Mouse (Mus musculus) midbrain, embryonic 10.5 days (tissue): ENCODE results near the gene Hoxb6. TPM values are rescaled to one million over a fixed set of nuclear protein-coding genes. Genes with fewer than 3 reads are reported as not detected.

Experiments used
- DNase-seq: peaks from one replicate; pipeline ENCODE4 v3.0.0-alpha.2; 2017; ENCODE audit warnings: low spot score
- H3K27ac ChIP-seq: fragments of 300-500 bp; sonication (generic); replicated peaks from 2 replicates; pipeline ENCODE4 v1.5.1; 2016; ENCODE audit warnings: mild to moderate bottlenecking
- H3K27me3 ChIP-seq: fragments of 300-500 bp; sonication (generic); 2 replicates; pipeline ENCODE4 v1.6.1; 2016; ENCODE audit warnings: low read depth, mild to moderate bottlenecking; ENCODE audit not compliant: poor library complexity, severe bottlenecking
- H3K36me3 ChIP-seq: fragments of 300-500 bp; sonication (generic); 2 replicates; pipeline ENCODE4 v1.6.1; 2016; ENCODE audit warnings: mild to moderate bottlenecking, moderate library complexity
- H3K4me1 ChIP-seq: fragments of 300-500 bp; sonication (generic); 2 replicates; pipeline ENCODE4 v1.6.1; 2016
- H3K4me3 ChIP-seq: fragments of 300-500 bp; sonication (generic); 2 replicates; pipeline ENCODE4 v1.5.1; 2016; ENCODE audit warnings: mild to moderate bottlenecking, moderate library complexity
- H3K9me3 ChIP-seq: fragments of 300-500 bp; sonication (generic); replicated peaks from 2 replicates; pipeline ENCODE4 v1.6.1; 2016; ENCODE audit warnings: mild to moderate bottlenecking
- WGBS: fragments of 180-500 bp; shearing (Covaris S2); methylation state at CpG from one replicate; pipeline ENCODE4 v1.1.7; 2016; 5-methylcytosine and 5-hydroxymethylcytosine counted together
- polyA plus RNA-seq: library from polyadenylated mRNA; unstranded; fragments of >200 nt; fragmentation: Nextera tagmentation; extraction: Ambion mirVana; gene quantifications from 2 replicates; pipeline ENCODE4 v1.2.1, GENCODE M21; 2016

Hoxb6 gene
- polyA plus RNA-seq, 1 experiment from 2014 or later = not detected

GRCm38 (mm10) chr11:96284041-96284749 lies 8.1 kb upstream of the Hoxb6 start:
- Histone ChIP-seq H3K4me1 (peaks cover 32% of the 10 kb centered on the region), H3K4me3 (peak overlapping the region; percentile 45), H3K9me3 (no peaks in the 10 kb centered on the region), H3K27ac (no peak overlapping the region), H3K36me3 (no peaks in the 10 kb centered on the region), H3K27me3 (peaks cover 100% of the 10 kb centered on the region)
- WGBS = under 1% methylated on average over 49 of the region's 49 CpGs
- DNase-seq = no peak

GRCm38 (mm10) chr11:96284774-96285734 lies 7.2 kb upstream of the Hoxb6 start:
- Histone ChIP-seq H3K4me3 (peak overlapping the region; percentile 45), H3K4me1 (peaks cover 32% of the 10 kb centered on the region), H3K9me3 (no peaks in the 10 kb centered on the region), H3K27me3 (peaks cover 100% of the 10 kb centered on the region), H3K27ac (no peak overlapping the region), H3K36me3 (no peaks in the 10 kb centered on the region)
- no peak for DNase-seq
- under 1% methylated on average over 36 of the region's 37 CpGs for WGBS

- no peaks in the 10 kb centered on the region for H3K36me3 ChIP-seq
- DNase-seq = no peak
- H3K4me1 ChIP-seq = peaks cover 32% of the 10 kb centered on the region
- 1% methylated on average over 43 of the region's 43 CpGs for WGBS
- peak within 1 kb of the TSS; percentile 30 for H3K4me3 ChIP-seq
- H3K9me3 ChIP-seq = no peaks in the 10 kb centered on the region
- peaks cover 100% of the 10 kb centered on the region for H3K27me3 ChIP-seq
- H3K27ac ChIP-seq = no peak within 1 kb of the TSS
Measured at GRCm38 (mm10) chr11:96285771-96286738, 6.2 kb upstream of the Hoxb6 start, which contains the start of gene Hoxb7. TSS of gene Hoxb7 (plus strand) at chr11:96286623.

GRCm38 (mm10) chr11:96286739-96287385 lies 5.4 kb upstream of the Hoxb6 start:
- DNase-seq = no peak
- no peak overlapping the region for H3K27ac ChIP-seq
- H3K27me3 ChIP-seq = peaks cover 100% of the 10 kb centered on the region
- H3K9me3 ChIP-seq = no peaks in the 10 kb centered on the region
- no peaks in the 10 kb centered on the region for H3K36me3 ChIP-seq
- peak overlapping the region; percentile 30 for H3K4me3 ChIP-seq
- peaks cover 32% of the 10 kb centered on the region for H3K4me1 ChIP-seq
- under 1% methylated on average over 55 of the region's 55 CpGs for WGBS

- Histone ChIP-seq H3K4me1 (peaks cover 32% of the 10 kb centered on the region), H3K4me3 (no peak overlapping the region), H3K36me3 (no peaks in the 10 kb centered on the region), H3K27ac (no peak overlapping the region), H3K9me3 (no peaks in the 10 kb centered on the region), H3K27me3 (peaks cover 100% of the 10 kb centered on the region)
- no peak for DNase-seq
- WGBS = under 1% methylated on average over 9 of the region's 9 CpGs
Measured at GRCm38 (mm10) chr11:96287411-96287810, 4.9 kb upstream of the Hoxb6 start.

- Histone ChIP-seq H3K4me3 (no peak overlapping the region), H3K27ac (no peak overlapping the region), H3K9me3 (no peaks in the 10 kb centered on the region), H3K4me1 (peaks cover 25% of the 10 kb centered on the region), H3K27me3 (peaks cover 100% of the 10 kb centered on the region), H3K36me3 (no peaks in the 10 kb centered on the region)
- WGBS = 7% methylated on average over 1 of the region's 1 CpGs
- no peak for DNase-seq
Measured at GRCm38 (mm10) chr11:96288455-96289221, 3.6 kb upstream of the Hoxb6 start.

GRCm38 (mm10) chr11:96289293-96289692 lies 3.0 kb upstream of the Hoxb6 start:
- 1% methylated on average over 21 of the region's 21 CpGs for WGBS
- Histone ChIP-seq H3K9me3 (no peaks in the 10 kb centered on the region), H3K4me3 (no peak overlapping the region), H3K27me3 (peaks cover 100% of the 10 kb centered on the region), H3K4me1 (peaks cover 19% of the 10 kb centered on the region), H3K27ac (no peak overlapping the region), H3K36me3 (no peaks in the 10 kb centered on the region)
- DNase-seq = no peak

GRCm38 (mm10) chr11:96289837-96290236 lies 2.4 kb upstream of the Hoxb6 start:
- no peaks in the 10 kb centered on the region for H3K36me3 ChIP-seq
- H3K9me3 ChIP-seq = no peaks in the 10 kb centered on the region
- H3K27ac ChIP-seq = no peak overlapping the region
- DNase-seq = no peak
- H3K4me3 ChIP-seq = no peak overlapping the region
- peaks cover 100% of the 10 kb centered on the region for H3K27me3 ChIP-seq
- WGBS = 7% methylated on average over 6 of the region's 6 CpGs
- H3K4me1 ChIP-seq = peaks cover 13% of the 10 kb centered on the region

GRCm38 (mm10) chr11:96290705-96291355 lies 1.4 kb upstream of the Hoxb6 start:
- Histone ChIP-seq H3K4me3 (no peak overlapping the region), H3K27ac (no peak overlapping the region), H3K36me3 (no peaks in the 10 kb centered on the region), H3K27me3 (peaks cover 100% of the 10 kb centered on the region), H3K4me1 (peaks cover 8% of the 10 kb centered on the region), H3K9me3 (no peaks in the 10 kb centered on the region)
- no peak for DNase-seq
- WGBS = 2% methylated on average over 17 of the region's 17 CpGs

- DNase-seq = no peak
- H3K36me3 ChIP-seq = no peaks in the 10 kb centered on the region
- no peak overlapping the region for H3K4me3 ChIP-seq
- WGBS = under 1% methylated on average over 12 of the region's 12 CpGs
- no peaks in the 10 kb centered on the region for H3K4me1 ChIP-seq
- H3K27ac ChIP-seq = no peak overlapping the region
- no peaks in the 10 kb centered on the region for H3K9me3 ChIP-seq
- peaks cover 100% of the 10 kb centered on the region for H3K27me3 ChIP-seq
Measured at GRCm38 (mm10) chr11:96292565-96293301, 457 bp downstream of the Hoxb6 start.
